Mouse (Mus musculus): ENCODE data around the gene F5.

F5 gene

DNA sequence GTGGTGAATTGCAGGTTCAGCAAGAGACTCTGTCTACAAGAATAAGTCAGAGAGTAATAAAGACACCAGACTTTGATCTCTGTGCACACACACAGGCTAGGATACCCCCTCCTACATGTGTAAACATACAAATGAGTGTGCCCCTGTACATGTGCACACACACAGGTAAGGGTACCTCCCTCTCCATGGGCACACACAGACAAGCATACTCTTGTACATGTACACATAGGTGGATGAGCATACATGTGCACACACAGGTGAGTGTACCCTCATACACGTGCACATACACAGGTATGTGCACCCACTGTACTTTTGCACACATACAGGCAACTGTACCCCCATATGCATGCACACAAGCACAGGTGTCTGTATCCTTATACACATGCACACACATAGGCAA is 81.8 kb downstream of the F5 start:
- DNase-seq (ENCODE audit: low spot score): no peak

DNA sequence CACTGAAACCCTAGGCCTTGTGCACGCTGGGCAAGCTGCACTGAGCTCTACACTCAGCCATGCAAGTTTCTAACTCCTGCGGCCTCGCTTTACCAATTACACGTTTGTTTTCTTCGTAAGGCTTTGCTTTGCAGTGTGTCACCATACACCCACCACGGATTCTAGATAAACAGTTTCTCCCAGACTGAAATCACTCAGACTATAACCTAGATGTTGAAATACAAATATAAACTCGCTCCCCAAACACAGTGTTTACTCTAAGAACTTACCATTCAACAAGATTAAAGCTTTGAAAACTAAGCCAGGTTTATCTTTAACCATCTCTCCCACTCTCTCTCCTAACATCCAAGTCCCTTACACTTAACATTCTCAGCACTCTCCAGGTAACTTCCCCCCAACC is 83.4 kb downstream of the F5 start:
- DNase-seq (ENCODE audit: low spot score): no peak

DNA sequence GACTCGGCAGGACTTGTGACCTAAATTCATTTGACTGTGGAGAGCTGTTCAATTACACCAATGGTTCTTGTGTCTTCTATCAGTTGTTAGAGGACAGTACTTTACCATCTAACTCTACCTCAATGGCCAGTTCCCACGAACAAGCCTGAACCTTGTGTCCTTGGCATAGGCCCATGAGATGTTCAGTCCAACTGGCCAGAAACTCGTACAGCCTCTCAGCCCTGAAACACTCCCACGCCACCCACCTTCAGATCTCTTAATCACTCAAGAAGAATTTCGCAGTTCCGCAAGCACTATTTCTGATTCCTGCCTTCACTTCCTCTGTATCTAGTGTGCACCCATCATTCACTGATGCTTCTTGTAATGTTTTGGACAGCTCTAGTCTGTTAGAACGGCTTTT is 84.4 kb downstream of the F5 start:
- DNase-seq (ENCODE audit: low spot score): no peak

DNA sequence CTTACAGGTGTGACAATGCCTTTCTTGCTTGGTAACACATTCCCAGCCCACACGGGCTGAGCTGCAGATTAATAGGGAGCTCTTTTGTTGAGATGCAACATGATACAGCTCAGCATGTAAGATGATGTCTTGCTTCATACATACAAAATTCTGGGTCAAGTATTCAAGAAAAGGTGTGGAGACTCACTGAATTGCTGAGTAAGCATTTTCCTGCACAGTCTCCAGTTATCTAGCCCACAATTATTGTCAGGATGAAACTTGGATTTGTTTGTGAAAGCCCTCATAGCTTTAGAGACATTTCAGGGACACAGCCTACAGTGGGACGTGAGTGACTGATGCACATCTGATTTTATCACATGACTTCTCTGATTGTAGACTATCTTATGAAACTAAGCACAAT is 89.9 kb downstream of the F5 start:
- DNase-seq (ENCODE audit: low spot score): no peak

DNA sequence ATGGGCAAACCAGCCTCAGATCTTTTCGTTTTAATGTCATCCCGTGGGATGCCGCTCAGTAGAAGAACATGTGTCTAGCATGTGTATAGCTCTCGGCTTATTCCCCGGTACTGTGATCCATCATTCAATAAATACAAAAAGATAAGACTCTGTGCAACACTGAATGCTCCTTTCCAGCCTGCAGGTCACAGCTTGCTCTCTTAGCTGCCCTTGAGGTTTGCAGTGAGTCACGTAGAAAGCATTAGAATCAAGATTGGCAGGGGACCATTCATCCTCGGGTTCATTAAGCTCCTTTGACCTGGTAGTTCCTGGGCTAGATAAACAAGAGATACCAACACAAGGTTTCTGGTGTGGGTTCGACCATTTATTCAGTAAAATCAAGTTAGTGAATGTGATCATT is 91.2 kb downstream of the F5 start:
- peak; percentile 49 for DNase-seq (ENCODE audit: low spot score)

DNA sequence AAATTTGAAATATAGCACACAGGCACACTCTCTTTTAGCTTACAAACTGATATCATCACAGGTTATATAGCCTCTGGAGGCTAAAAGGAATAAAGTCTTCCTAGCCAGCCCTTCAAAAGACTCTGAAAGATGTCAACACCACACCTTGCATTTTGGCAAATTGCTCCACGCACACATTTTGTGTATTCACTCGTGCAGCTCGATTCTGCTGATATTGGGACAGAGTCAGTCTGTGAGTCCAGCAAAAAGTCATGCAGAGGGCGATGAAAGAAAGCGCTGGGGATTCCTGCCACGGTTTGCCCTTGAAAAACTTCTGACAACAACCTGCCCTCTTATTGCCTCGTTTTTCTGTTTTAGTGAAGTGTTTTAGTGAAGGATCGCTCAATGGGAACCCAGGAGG is 95.8 kb downstream of the F5 start:
- no peak for DNase-seq (ENCODE audit: low spot score)

DNA sequence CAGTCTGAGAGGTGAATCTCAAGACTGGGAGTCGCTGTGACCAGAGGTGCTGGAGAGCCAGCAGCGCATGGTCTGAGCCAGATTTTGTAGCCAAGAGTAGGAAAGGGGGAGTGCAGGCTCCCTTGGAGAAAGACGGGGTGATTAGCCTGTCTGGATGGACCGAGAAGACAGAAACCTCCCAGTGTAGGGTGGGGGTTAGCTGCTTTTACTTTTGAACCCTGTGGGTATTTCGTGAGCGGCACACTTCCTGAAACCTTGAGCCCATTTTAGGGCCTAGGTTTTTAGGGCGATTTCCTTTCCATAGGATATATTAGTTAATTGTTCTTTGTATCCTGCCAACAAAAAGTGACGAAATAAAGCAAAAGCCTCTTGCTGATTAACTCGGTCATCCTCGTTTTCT is 96.3 kb downstream of the F5 start:
- peak; percentile 70 for DNase-seq (ENCODE audit: low spot score)

DNA sequence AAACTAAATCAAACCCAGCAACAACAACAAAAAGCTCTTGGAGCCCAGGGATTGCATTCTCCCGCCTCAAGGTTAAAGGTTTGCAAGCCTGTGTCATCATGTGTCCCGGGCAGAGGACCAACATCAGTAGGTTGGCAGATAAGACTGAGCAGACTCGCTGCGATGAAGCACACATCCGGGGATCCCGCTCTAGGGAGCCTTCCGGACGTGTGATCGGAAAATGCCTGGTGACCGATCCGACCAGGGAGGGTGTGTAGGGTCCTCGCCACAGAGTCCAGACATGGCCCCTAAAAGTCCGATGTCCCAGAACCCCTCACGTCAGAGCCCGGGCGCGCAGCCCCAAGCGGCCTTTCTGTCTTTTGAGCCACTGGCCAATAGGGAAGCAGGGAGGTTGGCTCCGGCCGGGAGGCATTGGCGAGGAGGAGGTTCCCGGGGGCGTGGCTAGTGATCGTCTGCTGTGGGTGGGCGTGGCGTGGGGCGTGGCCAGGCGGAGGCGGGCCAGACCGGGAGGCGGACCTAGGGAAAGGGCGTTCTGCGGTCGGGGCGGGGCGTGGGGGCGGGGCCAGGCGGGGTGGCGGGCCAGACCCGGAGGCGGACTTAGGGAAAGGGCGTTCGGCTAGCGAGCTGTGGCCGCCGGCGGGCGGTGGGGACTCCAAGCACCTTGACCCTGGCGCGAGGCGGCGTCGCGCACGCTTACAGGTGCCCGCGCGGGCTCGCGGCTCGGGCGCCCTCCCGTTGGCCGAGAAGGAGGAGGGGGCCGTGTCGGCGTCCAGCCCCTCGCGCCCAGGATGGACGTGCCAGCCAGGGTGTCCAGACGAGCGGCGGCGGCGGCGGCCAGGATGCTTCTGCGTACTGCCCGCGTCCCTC is 97.1 kb downstream of the F5 start, which contains the start of gene Slc19a2:
Gene Slc19a2, plus strand, starts transcription at position 582 of the 867 bp plus-strand sequence.
- DNase-seq (ENCODE audit: low spot score): peak; percentile 99

DNA sequence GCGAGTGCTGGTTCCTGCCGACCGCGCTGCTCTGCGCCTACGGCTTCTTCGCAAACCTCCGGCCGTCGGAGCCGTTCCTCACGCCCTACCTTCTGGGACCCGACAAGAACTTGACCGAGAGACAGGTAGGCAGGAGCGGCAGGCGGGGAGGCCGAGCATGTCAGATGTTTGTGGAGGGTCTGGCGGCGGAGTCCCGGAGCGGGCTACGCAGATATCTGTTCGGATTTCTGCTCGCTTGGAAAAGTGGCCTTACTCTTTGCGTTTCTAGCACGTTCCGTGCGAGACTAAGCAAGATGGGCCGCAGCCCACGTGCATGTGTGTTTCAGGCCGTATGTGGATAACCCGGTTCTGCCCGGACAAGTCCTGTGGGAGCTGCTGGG is 97.7 kb downstream of the F5 start:
- no peak for DNase-seq (ENCODE audit: low spot score)

DNA sequence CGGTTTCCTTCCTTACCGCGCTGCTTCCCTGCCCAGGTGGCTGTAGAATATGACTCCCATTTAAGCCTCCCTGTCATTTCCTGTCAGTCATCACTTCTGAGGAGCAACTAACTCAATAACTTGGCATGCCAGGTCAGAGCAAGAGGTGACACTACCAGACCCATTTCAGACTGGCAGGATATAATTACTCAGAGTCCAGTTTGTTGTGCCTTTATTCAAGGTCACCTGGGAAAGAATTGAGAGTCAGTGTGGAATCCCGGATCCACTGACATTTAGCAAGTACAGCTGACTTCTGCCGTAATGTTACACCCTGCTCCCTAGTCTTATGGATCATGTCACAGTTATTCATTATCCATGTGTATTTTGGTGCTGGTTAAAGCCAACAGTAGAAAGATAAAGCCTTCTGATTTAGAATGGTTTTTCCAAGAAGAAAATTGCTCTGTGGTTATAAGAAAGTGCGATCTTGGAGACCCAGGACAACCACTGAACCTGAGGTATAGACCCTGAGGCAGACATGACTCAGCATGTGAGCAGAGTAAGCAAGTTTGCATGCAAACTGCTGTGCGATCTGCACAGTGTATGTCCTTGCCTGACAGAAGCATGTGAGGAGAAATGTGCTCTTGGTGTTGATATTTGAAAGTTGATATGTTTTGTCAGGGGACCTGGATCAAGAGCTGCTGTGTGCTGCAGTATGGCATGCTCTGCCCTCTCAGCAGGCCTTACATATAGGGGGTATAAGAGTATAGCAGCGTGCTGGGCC is 98.9 kb downstream of the F5 start:
- DNase-seq (ENCODE audit: low spot score): peak; percentile 42

DNA sequence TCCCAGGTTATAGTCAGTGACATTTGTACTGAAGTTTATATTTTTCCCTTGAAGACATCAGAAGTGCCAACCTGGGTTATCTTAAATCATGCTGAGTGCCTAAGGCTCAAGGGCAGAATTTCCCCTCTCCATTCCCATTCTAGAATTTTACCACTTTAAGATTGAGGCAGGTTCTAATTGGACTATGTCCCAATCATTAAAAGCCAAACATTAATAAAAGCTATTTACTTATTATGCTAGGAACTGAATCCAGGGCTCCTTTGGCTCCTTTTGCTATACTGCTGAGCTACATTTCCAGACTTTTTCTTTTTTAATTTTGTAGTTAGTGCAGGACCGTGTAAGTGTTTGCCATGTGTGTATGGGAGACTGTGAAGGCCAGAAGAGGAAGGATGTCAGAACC is 99.8 kb downstream of the F5 start:
- DNase-seq (ENCODE audit: low spot score): no peak

DNA sequence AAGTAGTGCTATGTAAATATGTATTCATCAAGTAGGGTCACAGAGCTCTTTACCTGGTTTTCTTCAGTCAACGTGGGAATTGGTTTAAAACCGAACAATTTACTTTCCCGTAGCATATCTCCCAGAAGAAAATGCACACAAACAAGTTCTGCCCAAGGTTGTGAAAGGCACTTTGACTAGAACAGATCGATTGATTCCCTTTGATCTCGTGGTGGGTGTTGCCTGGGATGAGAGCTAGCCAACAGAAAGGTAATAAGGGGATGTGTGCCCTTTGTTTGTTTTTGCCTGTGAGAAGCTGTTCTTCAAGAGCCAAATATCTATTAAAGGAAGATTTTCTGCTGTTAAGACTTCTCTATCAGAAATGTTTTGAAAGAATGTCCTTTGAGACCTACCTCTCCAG is 100.9 kb downstream of the F5 start:
- DNase-seq (ENCODE audit: low spot score): no peak

DNA sequence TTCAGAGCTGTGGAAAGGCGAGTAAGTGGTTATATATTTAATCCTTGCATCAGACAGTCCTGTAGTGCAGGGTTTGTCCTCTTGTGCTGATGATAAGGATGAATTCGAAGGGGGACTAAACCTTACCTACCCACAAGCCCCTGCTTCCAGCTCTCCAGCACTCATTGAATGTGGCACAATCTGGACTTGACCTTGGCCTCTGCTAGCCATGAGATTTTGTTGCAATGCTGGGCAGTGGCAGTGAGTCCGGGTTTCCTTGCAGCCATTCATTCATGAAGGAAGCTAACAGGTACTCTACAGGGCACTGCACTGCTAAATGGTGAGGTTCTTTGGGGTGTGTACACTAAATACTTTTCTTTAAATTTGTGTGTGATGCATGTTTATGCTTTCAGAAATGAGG is 103.2 kb downstream of the F5 start:
- no peak for DNase-seq (ENCODE audit: low spot score)

DNA sequence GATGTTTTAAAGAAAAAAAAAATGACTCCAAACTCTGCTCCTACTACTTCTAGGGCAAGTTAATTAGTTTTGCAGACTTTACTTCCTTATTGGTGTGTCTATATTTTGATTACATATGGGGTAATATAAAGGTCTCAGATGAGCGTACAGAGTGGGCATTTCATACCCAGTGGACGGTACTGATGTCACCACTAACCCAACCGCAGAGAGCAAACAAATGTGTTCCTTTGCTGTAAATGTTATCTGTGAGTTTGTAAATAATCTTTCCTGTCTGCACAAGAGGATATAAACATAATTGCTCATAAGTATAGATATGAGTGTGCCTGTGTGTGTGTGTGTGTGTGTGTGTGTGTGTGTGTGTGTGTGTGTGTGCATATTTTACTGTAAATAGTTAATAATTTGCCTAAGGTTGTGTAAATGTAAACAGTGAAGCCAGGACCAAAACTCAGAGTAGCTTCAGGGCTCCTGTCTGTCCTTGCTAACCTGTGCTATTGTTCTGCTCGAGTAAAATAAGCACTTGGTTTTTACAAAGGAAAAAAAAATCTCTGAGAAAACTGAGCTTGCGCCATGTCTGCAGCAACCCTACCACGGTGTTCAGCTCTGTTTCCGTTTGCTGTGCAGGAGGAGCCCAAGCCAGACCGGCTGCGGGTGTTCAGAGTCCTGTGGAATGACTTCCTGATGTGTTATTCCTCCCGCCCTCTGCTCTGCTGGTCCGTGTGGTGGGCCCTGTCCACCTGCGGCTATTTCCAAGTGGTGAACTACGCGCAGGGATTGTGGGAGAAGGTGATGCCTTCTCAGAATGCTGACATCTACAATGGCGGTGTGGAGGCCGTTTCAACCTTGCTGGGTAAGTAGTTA is 108.8 kb downstream of the F5 start:
- no peak for DNase-seq (ENCODE audit: low spot score)

DNA sequence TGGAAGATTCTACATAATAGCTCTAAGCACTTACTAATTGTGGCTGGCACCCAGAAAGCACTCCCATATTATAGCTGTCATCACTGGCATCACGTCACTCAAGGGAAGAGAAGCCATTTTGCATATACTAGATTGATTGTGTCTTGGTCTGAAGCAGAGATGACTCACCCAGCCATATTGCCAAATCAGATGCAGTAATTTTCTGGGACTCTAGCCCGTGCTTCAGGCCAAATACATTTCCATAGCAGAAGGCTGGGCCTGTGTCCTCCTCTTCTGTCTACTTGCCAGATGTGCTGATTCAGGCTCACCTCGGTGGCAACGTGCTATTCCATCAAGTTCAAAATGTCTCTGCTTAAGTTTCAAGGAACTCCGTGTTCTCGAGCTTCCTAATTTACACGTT is 109.9 kb downstream of the F5 start:
- peak; percentile 88 for DNase-seq (ENCODE audit: low spot score)
